Mouse (Mus musculus): ENCODE results near the gene Dis3l2. TPM values are rescaled to one million over a fixed set of nuclear protein-coding genes. Genes with fewer than 3 reads are reported as not detected.

Gene Dis3l2
- polyA plus RNA-seq, 1 experiment from 2014 or later, result 34.7 TPM

GRCm38 (mm10) chr1:87036334-87036733, 332.7 kb downstream of the Dis3l2 start:
- peak overlapping the region; percentile 90 for H3K27ac ChIP-seq
- H3K9me3 ChIP-seq (replicated peaks), result no peaks in the 10 kb centered on the region
- DNase-seq (ENCODE audit: low spot score), result peak; percentile 41
- H3K4me1 ChIP-seq, result peaks cover 25% of the 10 kb centered on the region
- no peak overlapping the region for H3K4me3 ChIP-seq
- WGBS, result 48% methylated on average over 3 of the region's 3 CpGs
- no peaks in the 10 kb centered on the region for H3K27me3 ChIP-seq (ENCODE audit: low read depth, poor library complexity, severe bottlenecking)
- H3K36me3 ChIP-seq, result no peaks in the 10 kb centered on the region

- peaks cover 25% of the 10 kb centered on the region for H3K4me1 ChIP-seq
- WGBS, result 89% methylated on average over 2 of the region's 2 CpGs
- no peaks in the 10 kb centered on the region for H3K9me3 ChIP-seq (replicated peaks)
- no peak for DNase-seq (ENCODE audit: low spot score)
- no peak overlapping the region for H3K4me3 ChIP-seq
- H3K27ac ChIP-seq, result no peak overlapping the region
- no peaks in the 10 kb centered on the region for H3K36me3 ChIP-seq
- no peaks in the 10 kb centered on the region for H3K27me3 ChIP-seq (ENCODE audit: low read depth, poor library complexity, severe bottlenecking)
Observed at GRCm38 (mm10) chr1:87038477-87039070, 335.0 kb downstream of the Dis3l2 start.

GRCm38 (mm10) chr1:87041119-87041518, 337.5 kb downstream of the Dis3l2 start:
- H3K9me3 ChIP-seq (replicated peaks), result no peaks in the 10 kb centered on the region
- 36% methylated on average over 3 of the region's 3 CpGs for WGBS
- peak; percentile 76 for DNase-seq (ENCODE audit: low spot score)

GRCm38 (mm10) chr1:87041814-87042438, 338.3 kb downstream of the Dis3l2 start:
- Histone ChIP-seq H3K36me3 (peaks cover 2% of the 10 kb centered on the region; the same call in 1 of the 2 replicates), H3K27me3 (ENCODE audit: low read depth, poor library complexity, severe bottlenecking) (no peaks in the 10 kb centered on the region), H3K9me3 (replicated peaks) (no peaks in the 10 kb centered on the region), H3K4me3 (no peak overlapping the region), H3K27ac (no peak overlapping the region), H3K4me1 (peaks cover 3% of the 10 kb centered on the region)
- WGBS, result 5% methylated on average over 1 of the region's 1 CpGs
- DNase-seq (ENCODE audit: low spot score), result peak; percentile 85

More at GRCm38 (mm10) chr1:87041119-87041518, 337.5 kb downstream of the Dis3l2 start:
- Histone ChIP-seq H3K27ac (no peak overlapping the region), H3K4me1 (peaks cover 11% of the 10 kb centered on the region), H3K27me3 (ENCODE audit: low read depth, poor library complexity, severe bottlenecking) (no peaks in the 10 kb centered on the region), H3K36me3 (no peaks in the 10 kb centered on the region), H3K4me3 (no peak overlapping the region)

- 72% methylated on average over 3 of the region's 3 CpGs for WGBS
- Histone ChIP-seq H3K36me3 (peaks cover 12% of the 10 kb centered on the region; the same call in 1 of the 2 replicates), H3K27ac (no peak overlapping the region), H3K4me3 (no peak overlapping the region), H3K27me3 (ENCODE audit: low read depth, poor library complexity, severe bottlenecking) (no peaks in the 10 kb centered on the region), H3K4me1 (no peaks in the 10 kb centered on the region), H3K9me3 (replicated peaks) (no peaks in the 10 kb centered on the region)
- no peak for DNase-seq (ENCODE audit: low spot score)
Observed at GRCm38 (mm10) chr1:87050072-87050471, 346.5 kb downstream of the Dis3l2 start.

- H3K9me3 ChIP-seq (replicated peaks), result no peaks in the 10 kb centered on the region
- H3K36me3 ChIP-seq, result peaks cover 12% of the 10 kb centered on the region; the same call in 1 of the 2 replicates
- DNase-seq (ENCODE audit: low spot score), result no peak
- WGBS, result 79% methylated on average over 1 of the region's 1 CpGs
- H3K4me3 ChIP-seq, result no peak overlapping the region
- H3K4me1 ChIP-seq, result no peaks in the 10 kb centered on the region
- no peaks in the 10 kb centered on the region for H3K27me3 ChIP-seq (ENCODE audit: low read depth, poor library complexity, severe bottlenecking)
- H3K27ac ChIP-seq, result no peak overlapping the region
Observed at GRCm38 (mm10) chr1:87050700-87051099, 347.1 kb downstream of the Dis3l2 start.

GRCm38 (mm10) chr1:87051369-87051768, 347.8 kb downstream of the Dis3l2 start:
- Histone ChIP-seq H3K27me3 (ENCODE audit: low read depth, poor library complexity, severe bottlenecking) (no peaks in the 10 kb centered on the region), H3K36me3 (peaks cover 12% of the 10 kb centered on the region; the same call in 1 of the 2 replicates), H3K9me3 (replicated peaks) (no peaks in the 10 kb centered on the region), H3K4me3 (no peak overlapping the region), H3K27ac (no peak overlapping the region), H3K4me1 (no peaks in the 10 kb centered on the region)
- DNase-seq (ENCODE audit: low spot score), result no peak
- WGBS, result 89% methylated on average over 4 of the region's 4 CpGs

GRCm38 (mm10) chr1:87057075-87057474, 353.5 kb downstream of the Dis3l2 start:
- Histone ChIP-seq H3K9me3 (replicated peaks) (no peaks in the 10 kb centered on the region), H3K4me3 (no peak overlapping the region), H3K27me3 (ENCODE audit: low read depth, poor library complexity, severe bottlenecking) (no peaks in the 10 kb centered on the region), H3K4me1 (no peaks in the 10 kb centered on the region), H3K27ac (no peak overlapping the region), H3K36me3 (no peaks in the 10 kb centered on the region)
- DNase-seq (ENCODE audit: low spot score), result no peak
- whole genome bisulfite sequencing, result 85% methylated on average over 4 of the region's 4 CpGs

GRCm38 (mm10) chr1:87059042-87059665, 355.5 kb downstream of the Dis3l2 start:
- Histone ChIP-seq H3K27ac (no peak overlapping the region), H3K9me3 (replicated peaks) (no peaks in the 10 kb centered on the region), H3K27me3 (ENCODE audit: low read depth, poor library complexity, severe bottlenecking) (no peaks in the 10 kb centered on the region), H3K36me3 (no peaks in the 10 kb centered on the region), H3K4me3 (no peak overlapping the region), H3K4me1 (no peaks in the 10 kb centered on the region)
- no peak for DNase-seq (ENCODE audit: low spot score)
- WGBS, result 87% methylated on average over 8 of the region's 8 CpGs

- no peak overlapping the region for H3K4me3 ChIP-seq
- no peaks in the 10 kb centered on the region for H3K9me3 ChIP-seq (replicated peaks)
- H3K36me3 ChIP-seq, result no peaks in the 10 kb centered on the region
- H3K4me1 ChIP-seq, result no peaks in the 10 kb centered on the region
- H3K27ac ChIP-seq, result no peak overlapping the region
- no peak for DNase-seq (ENCODE audit: low spot score)
- H3K27me3 ChIP-seq (ENCODE audit: low read depth, poor library complexity, severe bottlenecking), result no peaks in the 10 kb centered on the region
Observed at GRCm38 (mm10) chr1:87060913-87061312, 357.3 kb downstream of the Dis3l2 start.

- H3K4me1 ChIP-seq, result peaks cover 8% of the 10 kb centered on the region
- no peak overlapping the region for H3K4me3 ChIP-seq
- no peak overlapping the region for H3K27ac ChIP-seq
- peak; percentile 49 for DNase-seq (ENCODE audit: low spot score)
- no peaks in the 10 kb centered on the region for H3K27me3 ChIP-seq (ENCODE audit: low read depth, poor library complexity, severe bottlenecking)
- no peaks in the 10 kb centered on the region for H3K9me3 ChIP-seq (replicated peaks)
- 57% methylated on average over 16 of the region's 16 CpGs for WGBS
- no peaks in the 10 kb centered on the region for H3K36me3 ChIP-seq
Observed at GRCm38 (mm10) chr1:87070720-87071119, 367.1 kb downstream of the Dis3l2 start.

- no peaks in the 10 kb centered on the region for H3K36me3 ChIP-seq
- no peaks in the 10 kb centered on the region for H3K9me3 ChIP-seq (replicated peaks)
- DNase-seq (ENCODE audit: low spot score), result no peak
- no peaks in the 10 kb centered on the region for H3K27me3 ChIP-seq (ENCODE audit: low read depth, poor library complexity, severe bottlenecking)
- H3K4me1 ChIP-seq, result peaks cover 8% of the 10 kb centered on the region; the same call in 1 of the 2 replicates
- H3K4me3 ChIP-seq, result no peak overlapping the region
- H3K27ac ChIP-seq, result no peak overlapping the region
- WGBS, result 83% methylated on average over 8 of the region's 8 CpGs
Observed at GRCm38 (mm10) chr1:87073776-87074175, 370.2 kb downstream of the Dis3l2 start.

GRCm38 (mm10) chr1:87086196-87086595, 382.6 kb downstream of the Dis3l2 start:
- Histone ChIP-seq H3K36me3 (no peaks in the 10 kb centered on the region), H3K27ac (no peak overlapping the region), H3K27me3 (ENCODE audit: low read depth, poor library complexity, severe bottlenecking) (no peaks in the 10 kb centered on the region), H3K4me1 (no peaks in the 10 kb centered on the region), H3K4me3 (no peak overlapping the region), H3K9me3 (replicated peaks) (no peaks in the 10 kb centered on the region)
- 77% methylated on average over 4 of the region's 4 CpGs for WGBS
- no peak for DNase-seq (ENCODE audit: low spot score)
